29 mouse cellular contexts compared by ENCODE assay signal in genomic region chr6:85230762-85231161, GRCm38 (mm10). TPM values are rescaled to one million over a fixed set of nuclear protein-coding genes. Genes with fewer than 3 reads are reported as not detected.
DNase-seq lines count a peak whose midpoint lies in the region; ATAC-seq and TF ChIP-seq lines count a peak whose summit lies in the region.
"Had no signal": no experiment of that assay in that cellular context is flagged by ENCODE, and none has a peak within 500 bp of the region (broad histone marks: within the 10 kb centered on the region; RNA-seq: fewer than 3 reads in every experiment).

No protein-coding gene starts in this region.

- DNase-seq in kidney, adult 8-10 months, result no peak
- peak; percentile 44 for DNase-seq in yolk sac, embryonic 10.5 days (ENCODE audit: low spot score)
- no peak for DNase-seq in cerebellum, postnatal 10 days
- DNase-seq in heart, adult 2 months, result no peak
- DNase-seq: adrenal gland, adult 8-10 months; adrenal gland, postnatal 14 days; adrenal gland, postnatal 36 days; B cell, adult 2 months; cerebellum, adult 11-12 months; cerebellum, adult 2 months; cerebellum, adult 9-10 months; cerebellum, postnatal 36 days; embryo, embryonic 11 days had no signal

- H3K9me3 ChIP-seq in kidney, embryonic 15.5 days (replicated peaks), result no peaks in the 10 kb centered on the region
- H3K9me3 ChIP-seq in intestine, postnatal 0 days (ENCODE audit: control insufficient read depth), result no peaks in the 10 kb centered on the region
- H3K9me3 ChIP-seq: embryonic facial prominence, embryonic 13.5 days; embryonic facial prominence, embryonic 15.5 days; forebrain, embryonic 10.5 days; forebrain, embryonic 13.5 days; forebrain, embryonic 15.5 days; G1E had no signal

- intact Hi-C loops in heart, adult 2 months (cut with DNase I), result no loop called here

- H3K9ac ChIP-seq in kidney, embryonic 15.5 days, result no peak overlapping the region
- H3K9ac ChIP-seq in intestine, postnatal 0 days (ENCODE audit: low read depth, low read length), result no peak overlapping the region
- H3K9ac ChIP-seq in heart, adult 2 months (ENCODE audit: low read depth, low read length), result no peak overlapping the region
- H3K9ac ChIP-seq: embryonic facial prominence, embryonic 13.5 days; embryonic facial prominence, embryonic 15.5 days; forebrain, embryonic 13.5 days; forebrain, embryonic 15.5 days; forebrain, postnatal 0 days had no signal

- WGBS in kidney, embryonic 15.5 days, result 73% methylated on average over 3 of the region's 3 CpGs
- WGBS in intestine, postnatal 0 days, result 27% methylated on average over 3 of the region's 3 CpGs
- WGBS in heart, adult 2 months, result 74% methylated on average over 3 of the region's 3 CpGs

- no peak overlapping the region for H3K4me2 ChIP-seq in kidney, embryonic 15.5 days
- H3K4me2 ChIP-seq in intestine, postnatal 0 days (replicated peaks; ENCODE audit: low read depth), result no peak overlapping the region
- H3K4me2 ChIP-seq: embryonic facial prominence, embryonic 13.5 days; embryonic facial prominence, embryonic 15.5 days; forebrain, embryonic 15.5 days had no signal

- TF ChIP-seq EP300 in heart, adult 2 months (IDR thresholded peaks at IDR 0.05; ENCODE audit: insufficient read depth, low read depth, low read length), result no peak

- H3K27ac ChIP-seq in kidney, embryonic 15.5 days, result 0 out of 2 replicates have a peak overlapping the region, but pooled peaks have one; percentile 38
- no peak overlapping the region for H3K27ac ChIP-seq in intestine, postnatal 0 days (ENCODE audit: low read depth, low read length)
- H3K27ac ChIP-seq in heart, adult 2 months, result no peak overlapping the region
- H3K27ac ChIP-seq: embryonic facial prominence, embryonic 13.5 days; embryonic facial prominence, embryonic 15.5 days; forebrain, embryonic 13.5 days; forebrain, embryonic 15.5 days had no signal

- H3K4me3 ChIP-seq in kidney, embryonic 15.5 days (replicated peaks), result no peak overlapping the region
- no peak overlapping the region for H3K4me3 ChIP-seq in intestine, postnatal 0 days (ENCODE audit: low read depth, low read length)
- no peak overlapping the region for H3K4me3 ChIP-seq in heart, adult 2 months
- H3K4me3 ChIP-seq: embryonic facial prominence, embryonic 13.5 days; embryonic facial prominence, embryonic 15.5 days; erythroblast, embryonic 14.5 days; forebrain, embryonic 10.5 days; forebrain, embryonic 13.5 days; forebrain, embryonic 15.5 days had no signal

- H3K79me2 ChIP-seq in heart, adult 2 months (replicated peaks; ENCODE audit: control insufficient read depth, insufficient read depth, low read length), result no peaks in the 10 kb centered on the region

- no peak for TF ChIP-seq CTCF in intestine, postnatal 0 days (IDR thresholded peaks at IDR 0.05; ENCODE audit: low read depth)
- TF ChIP-seq CTCF in heart, adult 2 months (IDR thresholded peaks at IDR 0.05), result no peak

- TF ChIP-seq POLR2A in heart, adult 2 months (IDR thresholded peaks at IDR 0.05; ENCODE audit: insufficient read depth, low read depth, low read length), result no peak

- peaks cover 39% of the 10 kb centered on the region for H3K4me1 ChIP-seq in kidney, embryonic 15.5 days
- H3K4me1 ChIP-seq in intestine, postnatal 0 days (replicated peaks; ENCODE audit: control insufficient read depth, insufficient read depth, low read length), result 0 out of 2 replicates have a peak, but pooled peaks cover 3% of the 10 kb centered on the region
- H3K4me1 ChIP-seq in heart, adult 2 months (ENCODE audit: control insufficient read depth, insufficient read depth, low read length), result no peaks in the 10 kb centered on the region

- H3K36me3 ChIP-seq in kidney, embryonic 15.5 days, result no peaks in the 10 kb centered on the region
- H3K36me3 ChIP-seq in intestine, postnatal 0 days (ENCODE audit: control insufficient read depth, insufficient read depth), result no peaks in the 10 kb centered on the region
- no peaks in the 10 kb centered on the region for H3K36me3 ChIP-seq in heart, adult 2 months (ENCODE audit: control insufficient read depth, insufficient read depth, low read length)
- H3K36me3 ChIP-seq: embryonic facial prominence, embryonic 13.5 days; embryonic facial prominence, embryonic 15.5 days; forebrain, embryonic 15.5 days; G1E had no signal

- no peaks in the 10 kb centered on the region for H3K27me3 ChIP-seq in kidney, embryonic 15.5 days
- H3K27me3 ChIP-seq in intestine, postnatal 0 days (replicated peaks; ENCODE audit: control insufficient read depth, insufficient read depth, low read length), result no peaks in the 10 kb centered on the region
- H3K27me3 ChIP-seq in heart, adult 2 months (ENCODE audit: control insufficient read depth, insufficient read depth, low read length), result no peaks in the 10 kb centered on the region
- H3K27me3 ChIP-seq: embryonic facial prominence, embryonic 13.5 days; embryonic facial prominence, embryonic 15.5 days; forebrain, embryonic 13.5 days; forebrain, embryonic 15.5 days; Patski had no signal

- ATAC-seq in kidney, embryonic 15.5 days (replicated peaks; ENCODE audit: low FRiP score), result no peak
- ATAC-seq in intestine, postnatal 0 days, result peak; percentile 65; the same call in 1 of the 2 replicates
- ATAC-seq: activated CD4-positive, CD25-positive, alpha-beta regulatory T cell, adult 4 months; CD4-positive, CD25-positive, alpha-beta regulatory T cell, adult 4 months; Patski had no signal

RNA-seq across cellular contexts. Expression of gene Emx1, which starts 43.5 kb away (rescaled TPM):
- 12.1 and 12.9 TPM in 2 replicates for polyA plus RNA-seq in kidney, embryonic 15.5 days (2015; fragmentation: Nextera tagmentation; extraction: Ambion mirVana)
- not detected in 2 replicates for polyA plus RNA-seq in intestine, postnatal 0 days (2015; fragmentation: Nextera tagmentation; extraction: Ambion mirVana)
- total RNA-seq in heart, adult 2 months (2021), result not detected
- polyA plus RNA-seq in heart, adult 2 months (2012; rRNA removed), result not detected in 2 replicates
- total RNA-seq: adrenal gland, adult 18-20 months; adrenal gland, adult 8-10 months; adrenal gland, postnatal 14 days; adrenal gland, postnatal 36 days; CH12.LX; common myeloid progenitor, adult 5-6 weeks; G1E had no signal
- polyA plus RNA-seq: activated CD4-positive, CD25-positive, alpha-beta regulatory T cell, adult 4 months; CD4-positive, CD25-positive, alpha-beta regulatory T cell, adult 4 months; erythroblast, embryonic 14.5 days; G1E; Patski had no signal

Comparison
In these comparisons a context has a peak if more than half of its experiments do, and no peak if none do; other contexts are left out.
1. RNA of gene Emx1, which starts 43.5 kb away (polyA plus RNA-seq): 12.1 to 12.9 TPM in kidney, embryonic 15.5 days; not detected in intestine, postnatal 0 days and not detected in heart, adult 2 months; every median in the first group is over 10 times any median in the second.